8 mouse cellular contexts compared by ENCODE assay signal in genomic region chr15:42056772-42057171, GRCm38 (mm10).
DNase-seq lines count a peak whose midpoint lies in the region; ATAC-seq lines count a peak whose summit lies in the region.

No protein-coding gene starts in this region.

- intact Hi-C loops in left cerebral cortex, postnatal 4 days (cut with DNase I) = no loop called here

- no peak for ATAC-seq in cerebellum, adult (ENCODE audit: insufficient number of reproducible peaks, low FRiP score, low TSS enrichment)
- no peak for ATAC-seq in megakaryocyte-erythroid progenitor cell, adult 5-6 weeks (replicated peaks; ENCODE audit: low FRiP score, low TSS enrichment, poor library complexity, severe bottlenecking)

- peak; percentile 53 to 61 for DNase-seq in cerebellum, postnatal 14 days
- peak; percentile 24 for DNase-seq in urinary bladder, postnatal 14 days (ENCODE audit: low spot score)
- DNase-seq in urinary bladder, adult 2 months (ENCODE audit: low spot score) = no peak
- DNase-seq in left cerebral cortex, postnatal 4 days = peak; percentile 66
- DNase-seq in urinary bladder, postnatal 4 days (ENCODE audit: low spot score in 2 of 2) = peak; percentile 33 to 61
- no peak for DNase-seq in adrenal gland, postnatal 36 days

Comparison
In these comparisons a context has a peak if more than half of its experiments do, and no peak if none do; other contexts are left out.
1. DNase-seq: peak in cerebellum, postnatal 14 days (2 of 2), urinary bladder, postnatal 14 days (single experiment), left cerebral cortex, postnatal 4 days (single experiment) and urinary bladder, postnatal 4 days (2 of 2); none in urinary bladder, adult 2 months (single experiment) and adrenal gland, postnatal 36 days (0 of 2).